Mouse (Mus musculus) layer of hippocampus, adult 6 months (tissue): Measurements from ENCODE around the gene Serpinb8. TPM values are rescaled to one million over a fixed set of nuclear protein-coding genes. Genes with fewer than 3 reads are reported as not detected.

ENCODE experiments used
- long read RNA-seq, 2 experiments: library from polyadenylated mRNA; unstranded; transcript quantifications; one replicate each; pipeline ENCODE4 v2.0.0; 2019 to 2020
- polyA plus RNA-seq: library from polyadenylated mRNA; unstranded; fragments of <200 nt; fragmentation: Nextera tagmentation; gene quantifications from 2 replicates; pipeline ENCODE4 v1.2.3, GENCODE M21; 2021

Serpinb8 gene
- polyA plus RNA-seq, result 2.3 and 2.5 TPM in 2 replicates
- long read RNA-seq, experiment 1, full-length matches to known transcripts, result 2 of 3 reads
- long read RNA-seq, experiment 1, partial matches to known transcripts, result 0 of 3 reads
- long read RNA-seq, experiment 1, other reads (novel, unspliced or antisense), result 1 of 3 reads
- long read RNA-seq, experiment 2, full-length matches to known transcripts, result 10 of 15 reads
- long read RNA-seq, experiment 2, partial matches to known transcripts, result 2 of 15 reads
- long read RNA-seq, experiment 2, other reads (novel, unspliced or antisense), result 3 of 15 reads

DNA sequence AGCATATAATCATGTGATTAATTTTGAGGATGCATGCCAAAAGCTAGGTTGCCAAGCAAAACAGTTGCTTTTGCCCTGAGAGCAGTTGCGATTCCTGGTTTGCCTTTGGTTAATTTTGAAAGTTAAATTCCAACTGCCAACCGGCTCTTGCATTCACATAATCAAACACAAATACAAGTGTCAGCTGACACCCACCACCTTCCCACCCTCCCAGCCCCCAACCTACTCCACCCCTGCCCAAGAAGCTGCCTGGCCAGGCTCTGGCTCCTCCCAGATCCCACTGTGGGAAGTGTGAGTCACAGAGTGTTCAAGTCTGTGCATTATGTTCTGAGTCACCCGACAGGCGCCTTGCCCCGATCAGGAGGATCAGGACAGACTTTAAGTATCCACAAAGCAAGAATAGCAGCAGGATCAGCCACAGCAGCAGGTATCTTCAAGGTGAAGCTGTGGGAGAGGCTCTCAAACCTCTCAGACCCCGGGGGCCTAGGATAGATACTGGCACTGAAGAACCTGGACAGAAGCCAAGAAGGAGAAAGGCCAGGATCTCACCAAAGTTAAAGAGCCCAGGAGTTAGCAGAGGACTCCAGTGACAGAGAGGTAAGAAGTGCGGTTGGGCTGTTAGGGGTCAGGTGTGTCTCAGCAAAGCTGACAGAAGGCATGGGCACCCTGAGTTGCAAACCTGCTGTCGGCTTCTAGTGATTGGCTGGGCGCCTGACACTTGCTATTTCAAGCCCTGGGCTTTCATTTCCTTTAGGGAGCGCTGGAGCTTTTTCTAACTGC lies at the start of gene Serpinb8:
TSS of gene Serpinb8 (plus strand) at position 316 of the 780 bp plus-strand sequence.

Other genes starting within 250 kb of the Serpinb8 start
- not detected in 2 replicates for gene Serpinb11, start 228.8 kb upstream of the Serpinb8 start, polyA plus RNA-seq
- 0.11 and 0.16 TPM in 2 replicates for gene Serpinb7, start 190.4 kb upstream of the Serpinb8 start, polyA plus RNA-seq
- gene Serpinb2, start 78.6 kb upstream of the Serpinb8 start, polyA plus RNA-seq, result 0.06 TPM in 1 of 2 replicates, not detected in the other